Mouse (Mus musculus): ENCODE measurements around the gene Jtb. TPM values are rescaled to one million over a fixed set of nuclear protein-coding genes. Genes with fewer than 3 reads are reported as not detected.
A peak's percentile ranks its signal among the peaks of the same experiment; 100 is the strongest.

The Jtb gene
- total and polyA plus RNA-seq, 3 experiments = 103 to 107 TPM; not detected in 1

DNA sequence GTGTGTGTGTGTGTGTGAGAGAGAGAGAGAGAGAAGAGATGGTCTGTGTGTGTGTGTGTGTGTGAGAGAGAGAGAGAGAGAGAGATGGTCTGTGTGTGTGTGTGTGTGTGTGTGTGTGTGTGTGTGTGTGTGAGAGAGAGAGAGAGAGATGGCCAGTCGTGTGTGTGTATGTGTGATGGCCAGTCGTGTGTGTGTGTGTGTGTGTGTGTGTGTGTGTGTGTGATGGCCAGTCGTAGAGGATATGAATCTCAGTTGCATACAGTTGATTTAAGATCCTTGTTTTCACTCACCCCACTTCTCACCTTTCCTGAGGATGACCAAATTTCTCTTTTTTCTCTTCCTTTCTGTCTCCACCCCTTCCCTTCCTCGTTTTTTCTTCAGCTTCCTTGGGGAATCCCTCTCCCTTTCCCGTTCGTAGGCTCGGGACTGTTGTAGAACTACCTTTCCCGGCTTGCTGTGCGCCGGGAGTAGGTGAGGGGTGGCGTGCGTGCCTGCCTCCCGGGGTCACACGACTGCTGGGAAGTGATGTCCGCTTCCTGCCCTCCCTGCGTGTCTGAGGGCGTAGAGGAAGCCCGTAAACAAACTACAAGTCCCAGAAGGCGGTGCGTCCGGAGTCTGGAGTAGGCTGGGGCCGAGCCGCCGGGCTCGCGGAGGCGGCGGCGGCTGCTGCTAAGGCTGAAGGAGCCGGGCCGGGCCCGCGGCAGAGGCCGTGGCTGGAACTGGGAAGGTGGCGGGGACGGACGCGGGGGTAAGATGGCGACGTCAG, 22.4 kb downstream of the Jtb start, which contains the start of gene Crtc2:
TSS of gene Crtc2 (plus strand) at position 511 of the 766 bp plus-strand sequence.
- TF ChIP-seq ELF1 (IDR thresholded peaks at IDR 0.05; ENCODE audit: low read depth, low read length) = peak; percentile 98
- peak in 1 of 3 experiments; percentile 0; a peak in 1 of 6 replicates for TF ChIP-seq CTCF (IDR thresholded peaks at IDR 0.05 in 2 of 3, conservative IDR thresholded peaks at IDR 0.05 in 1 of 3; ENCODE audit: control insufficient read depth in 1 of 3, insufficient read depth in 1 of 3, low read depth in 2 of 3, low read length in 3 of 3, poor library complexity in 1 of 3, severe bottlenecking in 1 of 3)
- TF ChIP-seq TCF12 (IDR thresholded peaks at IDR 0.05; ENCODE audit: low read depth, low read length) = peak; percentile 63
- TF ChIP-seq POLR2A (IDR thresholded peaks at IDR 0.05; ENCODE audit: control insufficient read depth in 1 of 2, insufficient read depth in 1 of 2, low read depth in 1 of 2, low read length in 2 of 2, poor library complexity in 1 of 2) = peak; percentile 65 to 73; a peak in 3 of 4 replicates
- TF ChIP-seq GABPA (IDR thresholded peaks at IDR 0.05; ENCODE audit: low read depth, low read length) = peak; percentile 69; the same call in 1 of the 2 replicates
- TF ChIP-seq MEF2A (IDR thresholded peaks at IDR 0.05; ENCODE audit: extremely low read depth, insufficient replicate concordance, low read depth, low read length, poor library complexity, severe bottlenecking) = no peak
- TF ChIP-seq MAX (IDR thresholded peaks at IDR 0.05; ENCODE audit: low read length) = peak; percentile 60
- TF ChIP-seq ZNF384 (IDR thresholded peaks at IDR 0.05; ENCODE audit: low read depth, low read length) = no peak
- TF ChIP-seq MAZ (IDR thresholded peaks at IDR 0.05; ENCODE audit: low read depth, low read length) = peak; percentile 100
- no peak for TF ChIP-seq E2F4 (IDR thresholded peaks at IDR 0.05; ENCODE audit: borderline replicate concordance, low read depth, low read length)
- TF ChIP-seq KAT2A (conservative IDR thresholded peaks at IDR 0.05; ENCODE audit: low read depth, low read length) = peak; percentile 99
- TF ChIP-seq UBTF (IDR thresholded peaks at IDR 0.05; ENCODE audit: borderline replicate concordance, insufficient read depth, low read depth, low read length) = peak; percentile 73; the same call in 1 of the 2 replicates
- peak; percentile 95 for TF ChIP-seq SIN3A (IDR thresholded peaks at IDR 0.05; ENCODE audit: low read length)
- TF ChIP-seq GATA1 (IDR thresholded peaks at IDR 0.05; ENCODE audit: low read depth, low read length) = no peak
- TF ChIP-seq JUND (IDR thresholded peaks at IDR 0.05; ENCODE audit: low read depth, low read length) = no peak
- TF ChIP-seq RAD21 (IDR thresholded peaks at IDR 0.05; ENCODE audit: low read depth, low read length) = no peak
- peak; percentile 85 for TF ChIP-seq CHD2 (IDR thresholded peaks at IDR 0.05; ENCODE audit: low read length)
- TF ChIP-seq ZC3H11A (IDR thresholded peaks at IDR 0.05; ENCODE audit: low read depth, low read length) = no peak
- TF ChIP-seq MYC (IDR thresholded peaks at IDR 0.05; ENCODE audit: low read depth, low read length) = peak; percentile 71
- peak; percentile 71 for TF ChIP-seq MXI1 (IDR thresholded peaks at IDR 0.05; ENCODE audit: low read depth, low read length)
- no peak; the same call in 1 of the 2 replicates for TF ChIP-seq MYB (IDR thresholded peaks at IDR 0.05; ENCODE audit: low read depth, low read length)
- no peak for TF ChIP-seq MAFK (IDR thresholded peaks at IDR 0.05; ENCODE audit: borderline replicate concordance, low read depth, low read length)
- no peak for TF ChIP-seq RCOR1 (IDR thresholded peaks at IDR 0.05; ENCODE audit: low read depth, low read length)
- no peak for TF ChIP-seq USF2 (IDR thresholded peaks at IDR 0.05; ENCODE audit: borderline replicate concordance in 1 of 2, insufficient read depth in 1 of 2, low read depth in 1 of 2, low read length in 2 of 2)
- TF ChIP-seq TAL1 (IDR thresholded peaks at IDR 0.05; ENCODE audit: low read length) = no peak
- peak; percentile 99 for TF ChIP-seq HCFC1 (IDR thresholded peaks at IDR 0.05; ENCODE audit: low read depth, low read length)
- peak; percentile 61 for TF ChIP-seq NRF1 (IDR thresholded peaks at IDR 0.05; ENCODE audit: insufficient read depth, low read depth, low read length, poor library complexity, severe bottlenecking)
- TF ChIP-seq TBP (IDR thresholded peaks at IDR 0.05; ENCODE audit: low read depth, low read length) = no peak
- peak; percentile 81 for TF ChIP-seq USF1 (IDR thresholded peaks at IDR 0.05; ENCODE audit: low read depth, low read length)
- TF ChIP-seq CHD1 (IDR thresholded peaks at IDR 0.05; ENCODE audit: low read depth, low read length) = no peak
- TF ChIP-seq ZMIZ1 (IDR thresholded peaks at IDR 0.05; ENCODE audit: low read depth, low read length) = 0 out of 2 replicates have a peak, but pooled peaks have one; percentile 63
- TF ChIP-seq BHLHE40 (IDR thresholded peaks at IDR 0.05; ENCODE audit: borderline replicate concordance, low read depth, low read length) = peak; percentile 58; the same call in 1 of the 2 replicates
- TF ChIP-seq NELFE (IDR thresholded peaks at IDR 0.05; ENCODE audit: low read depth, low read length) = peak; percentile 65; the same call in 1 of the 2 replicates
- peak; percentile 83 for TF ChIP-seq POLR2AphosphoS2 (IDR thresholded peaks at IDR 0.05; ENCODE audit: low read length)
- TF ChIP-seq POLR2AphosphoS5 (IDR thresholded peaks at IDR 0.05; ENCODE audit: borderline replicate concordance, low read depth, low read length) = no peak; the same call in 1 of the 2 replicates
- peaks cover 22% of the 10 kb centered on the region for H3K79me2 ChIP-seq (ENCODE audit: control insufficient read depth, insufficient read depth, low read length, poor library complexity)
- H3K36me3 ChIP-seq (ENCODE audit: control insufficient read depth in 1 of 2, insufficient read depth in 2 of 2, low read length in 2 of 2) = peaks cover 0 to 5% of the 10 kb centered on the region in 2 experiments
- H3K4me3 ChIP-seq (ENCODE audit: control insufficient read depth in 1 of 2, insufficient read depth in 1 of 2, low read depth in 2 of 2, low read length in 2 of 2) = peak within 1 kb of the TSS; percentile 82 to 99
- H3K4me1 ChIP-seq (ENCODE audit: control insufficient read depth in 1 of 2, insufficient read depth in 2 of 2, low read length in 2 of 2) = peaks cover 3 to 5% of the 10 kb centered on the region in 2 experiments; a peak in 3 of 4 replicates
- H3K27ac ChIP-seq (ENCODE audit: control insufficient read depth, low read depth, low read length) = peak within 1 kb of the TSS; percentile 51
- DNase-seq (ENCODE audit: low read depth, low spot score) = peak; percentile 98
- no peaks in the 10 kb centered on the region for H3K27me3 ChIP-seq (ENCODE audit: control insufficient read depth in 1 of 2, insufficient read depth in 2 of 2, low read length in 2 of 2)
- no peaks in the 10 kb centered on the region for H3K9me3 ChIP-seq (replicated peaks; ENCODE audit: insufficient read depth, low read length)
- peak within 1 kb of the TSS; percentile 81 for H3K9ac ChIP-seq (ENCODE audit: control insufficient read depth, low read depth, low read length, poor library complexity, severe bottlenecking)
